Mouse (Mus musculus) MEL (cell line): ENCODE measurements around the gene Bdnf. TPM values are rescaled to one million over a fixed set of nuclear protein-coding genes. Genes with fewer than 3 reads are reported as not detected.

ENCODE experiments used
- DNase-seq: peaks from one replicate; pipeline ENCODE4 v3.0.0; 2011; ENCODE audit warnings: low read depth, low spot score
- H3K27ac ChIP-seq: 2 replicates; pipeline ENCODE4 v1.5.1; 2012; ENCODE audit warnings: low read depth, mild to moderate bottlenecking, control low read depth, low read length, moderate library complexity; ENCODE audit not compliant: control insufficient read depth
- H3K27me3 ChIP-seq, 2 experiments: fragments of 150-350 bp in 1 of 2; sonication (generic) in 1 of 2; 2 replicates each; pipeline ENCODE4 v1.6.1; 2012; ENCODE audit warnings: low read length in 2 of 2, mild to moderate bottlenecking in 2 of 2, improper control_type of control experiment in 1 of 2, moderate library complexity in 1 of 2; ENCODE audit not compliant: insufficient read depth in 2 of 2, control insufficient read depth in 1 of 2
- H3K36me3 ChIP-seq, 2 experiments: 2 replicates each; pipeline ENCODE4 v1.6.1; 2012 to 2014; ENCODE audit warnings: low read length in 2 of 2, improper control_type of control experiment in 1 of 2, inconsistent platforms in 1 of 2, mild to moderate bottlenecking in 1 of 2; ENCODE audit not compliant: insufficient read depth in 2 of 2, control insufficient read depth in 1 of 2
- H3K4me1 ChIP-seq, 2 experiments: fragments of 150-350 bp in 1 of 2; sonication (generic) in 1 of 2; 2 replicates each; pipeline ENCODE4 v1.6.1; 2012; ENCODE audit warnings: low read length in 2 of 2, improper control_type of control experiment in 1 of 2, mild to moderate bottlenecking in 1 of 2; ENCODE audit not compliant: insufficient read depth in 2 of 2, control insufficient read depth in 1 of 2
- H3K4me3 ChIP-seq, 2 experiments: fragments of 150-350 bp in 1 of 2; sonication (generic) in 1 of 2; 2 replicates each; pipeline ENCODE4 v1.5.1; 2012; ENCODE audit warnings: low read depth in 2 of 2, low read length in 2 of 2, mild to moderate bottlenecking in 2 of 2, moderate library complexity in 2 of 2, control low read depth in 1 of 2, improper control_type of control experiment in 1 of 2; ENCODE audit not compliant: control insufficient read depth in 1 of 2, insufficient read depth in 1 of 2
- H3K79me2 ChIP-seq: 2 replicates; pipeline ENCODE4 v1.6.1; 2012; ENCODE audit warnings: mild to moderate bottlenecking, low read length, moderate library complexity; ENCODE audit not compliant: control insufficient read depth, poor library complexity, insufficient read depth
- H3K9ac ChIP-seq: 2 replicates; pipeline ENCODE4 v1.6.1; 2012; ENCODE audit warnings: low read depth, mild to moderate bottlenecking, control low read depth, low read length, moderate library complexity; ENCODE audit not compliant: control insufficient read depth, poor library complexity, severe bottlenecking
- H3K9me3 ChIP-seq: fragments of 150-350 bp; sonication (generic); replicated peaks from 2 replicates; pipeline ENCODE4 v1.6.1; 2012; ENCODE audit warnings: mild to moderate bottlenecking, low read length, improper control_type of control experiment, moderate library complexity; ENCODE audit not compliant: insufficient read depth
- BHLHE40 ChIP-seq: IDR thresholded peaks from 2 replicates; pipeline ENCODE4 v1.6.1; 2012; ENCODE audit warnings: low read depth, mild to moderate bottlenecking, inconsistent platforms, low read length, improper control_type of control experiment, borderline replicate concordance
- CTCF ChIP-seq, 3 experiments: IDR thresholded peaks in 2 of 3; conservative IDR thresholded peaks in 1 of 3; 2 replicates each; pipeline ENCODE4 v1.5.1; 2011 to 2012; ENCODE audit warnings: low read length in 3 of 3, low read depth in 2 of 3, mild to moderate bottlenecking in 2 of 3, improper control_type of control experiment in 1 of 3, inconsistent platforms in 1 of 3, mixed read lengths in 1 of 3, moderate library complexity in 1 of 3; ENCODE audit not compliant: control insufficient read depth in 1 of 3, insufficient read depth in 1 of 3, poor library complexity in 1 of 3, severe bottlenecking in 1 of 3
- E2F4 ChIP-seq: IDR thresholded peaks from 2 replicates; pipeline ENCODE4 v1.6.1; 2011; ENCODE audit warnings: low read depth, low read length, improper control_type of control experiment, borderline replicate concordance
- ELF1 ChIP-seq: IDR thresholded peaks from 2 replicates; pipeline ENCODE4 v1.6.1; 2014; ENCODE audit warnings: low read depth, mild to moderate bottlenecking, inconsistent platforms, low read length, improper control_type of control experiment, moderate library complexity
- EP300 ChIP-seq, 2 experiments: IDR thresholded peaks; 2 replicates each; pipeline ENCODE4 v1.6.1; 2011; ENCODE audit warnings: improper control_type of control experiment in 2 of 2, low read length in 2 of 2, low read depth in 1 of 2, mild to moderate bottlenecking in 1 of 2
- ETS1 ChIP-seq: IDR thresholded peaks from 2 replicates; pipeline ENCODE4 v1.6.1; 2012; ENCODE audit warnings: low read depth, mild to moderate bottlenecking, inconsistent platforms, low read length, improper control_type of control experiment, moderate library complexity
- HCFC1 ChIP-seq: IDR thresholded peaks from 2 replicates; pipeline ENCODE4 v1.6.1; 2012; ENCODE audit warnings: low read depth, mild to moderate bottlenecking, inconsistent platforms, low read length, improper control_type of control experiment, moderate library complexity
- KAT2A ChIP-seq: conservative IDR thresholded peaks from 2 replicates; pipeline ENCODE4 v1.6.1; 2012; ENCODE audit warnings: low read depth, low read length, improper control_type of control experiment, inconsistent platforms
- MAFK ChIP-seq: IDR thresholded peaks from 2 replicates; pipeline ENCODE4 v1.6.1; 2011; ENCODE audit warnings: low read depth, mild to moderate bottlenecking, low read length, improper control_type of control experiment, borderline replicate concordance
- MAX ChIP-seq: IDR thresholded peaks from 2 replicates; pipeline ENCODE4 v1.6.1; 2011; ENCODE audit warnings: low read length, improper control_type of control experiment
- MAZ ChIP-seq: IDR thresholded peaks from 2 replicates; pipeline ENCODE4 v1.6.1; 2012; ENCODE audit warnings: low read depth, mild to moderate bottlenecking, inconsistent platforms, low read length, improper control_type of control experiment
- MXI1 ChIP-seq: IDR thresholded peaks from 2 replicates; pipeline ENCODE4 v1.6.1; 2011; ENCODE audit warnings: mild to moderate bottlenecking, low read depth, low read length, improper control_type of control experiment
- MYC ChIP-seq: IDR thresholded peaks from 2 replicates; pipeline ENCODE4 v1.6.1; 2011; ENCODE audit warnings: low read depth, mild to moderate bottlenecking, low read length, improper control_type of control experiment, moderate library complexity
- NELFE ChIP-seq: IDR thresholded peaks from 2 replicates; pipeline ENCODE4 v1.6.1; 2011; ENCODE audit warnings: low read depth, low read length, improper control_type of control experiment
- NRF1 ChIP-seq: IDR thresholded peaks from 2 replicates; pipeline ENCODE4 v1.6.1; 2014; ENCODE audit warnings: low read depth, mild to moderate bottlenecking, inconsistent platforms, low read length, improper control_type of control experiment, moderate library complexity; ENCODE audit not compliant: poor library complexity, insufficient read depth, severe bottlenecking
- POLR2A ChIP-seq, 2 experiments: IDR thresholded peaks; 2 replicates each; pipeline ENCODE4 v1.6.1; 2011 to 2012; ENCODE audit warnings: low read length in 2 of 2, mild to moderate bottlenecking in 2 of 2, control low read depth in 1 of 2, improper control_type of control experiment in 1 of 2, low read depth in 1 of 2, moderate library complexity in 1 of 2; ENCODE audit not compliant: control insufficient read depth in 1 of 2, insufficient read depth in 1 of 2, poor library complexity in 1 of 2
- POLR2AphosphoS2 ChIP-seq: IDR thresholded peaks from 2 replicates; pipeline ENCODE4 v1.6.1; 2011; ENCODE audit warnings: low read length, improper control_type of control experiment
- POLR2AphosphoS5 ChIP-seq: IDR thresholded peaks from 2 replicates; pipeline ENCODE4 v1.6.1; 2012; ENCODE audit warnings: low read depth, borderline replicate concordance, mild to moderate bottlenecking, inconsistent platforms, low read length, moderate library complexity, mixed read lengths
- RCOR1 ChIP-seq: IDR thresholded peaks from 2 replicates; pipeline ENCODE4 v1.6.1; 2012; ENCODE audit warnings: low read depth, mild to moderate bottlenecking, inconsistent platforms, low read length, improper control_type of control experiment
- SIN3A ChIP-seq: IDR thresholded peaks from 2 replicates; pipeline ENCODE4 v1.6.1; 2012; ENCODE audit warnings: low read length, improper control_type of control experiment, inconsistent platforms
- SMC3 ChIP-seq: IDR thresholded peaks from 2 replicates; pipeline ENCODE4 v1.6.1; 2011; ENCODE audit warnings: low read depth, low read length, improper control_type of control experiment
- TBP ChIP-seq: IDR thresholded peaks from 2 replicates; pipeline ENCODE4 v1.8.0; 2011; ENCODE audit warnings: low read depth, low read length, improper control_type of control experiment
- UBTF ChIP-seq: IDR thresholded peaks from 2 replicates; pipeline ENCODE4 v1.6.1; 2012; ENCODE audit warnings: low read depth, mild to moderate bottlenecking, inconsistent platforms, low read length, improper control_type of control experiment, moderate library complexity, borderline replicate concordance; ENCODE audit not compliant: insufficient read depth
- USF2 ChIP-seq, 2 experiments: IDR thresholded peaks; 2 replicates each; pipeline ENCODE4 v1.6.1; 2011 to 2012; ENCODE audit warnings: improper control_type of control experiment in 2 of 2, low read length in 2 of 2, borderline replicate concordance in 1 of 2, inconsistent platforms in 1 of 2, low read depth in 1 of 2, mild to moderate bottlenecking in 1 of 2; ENCODE audit not compliant: insufficient read depth in 1 of 2
- ZKSCAN1 ChIP-seq: IDR thresholded peaks from 2 replicates; pipeline ENCODE4 v1.6.1; 2012; ENCODE audit warnings: low read depth, mild to moderate bottlenecking, inconsistent platforms, low read length, improper control_type of control experiment, moderate library complexity
- ZMIZ1 ChIP-seq: IDR thresholded peaks from 2 replicates; pipeline ENCODE4 v1.6.1; 2012; ENCODE audit warnings: low read depth, mild to moderate bottlenecking, inconsistent platforms, low read length, improper control_type of control experiment, moderate library complexity
- polyA plus RNA-seq, 2 experiments: library from polyadenylated mRNA; stranded (reverse) in 1 of 2; unstranded in 1 of 2; fragments of >175 nt in 1 of 2; fragments of >200 nt in 1 of 2; gene quantifications; 2 replicates each; pipeline versions ENCODE4 v1.2.1 to v1.2.4; 2012; ENCODE audit warnings: low replicate concordance in 2 of 2, low read depth in 1 of 2; ENCODE audit not compliant: insufficient read length in 2 of 2, insufficient read depth in 1 of 2, missing spikeins in 1 of 2
- total RNA-seq: library from RNA; depleted of rRNA; stranded (reverse); fragments of 300-350 nt; gene quantifications from 2 replicates; pipeline ENCODE4 v1.2.3, GENCODE M21; 2012

The Bdnf gene
- total and polyA plus RNA-seq, 3 experiments = not detected

- Histone ChIP-seq H3K27me3 (no peaks in the 10 kb centered on the region), H3K36me3 (no peaks in the 10 kb centered on the region), H3K27ac (no peak overlapping the region), H3K9me3 (no peaks in the 10 kb centered on the region), H3K79me2 (no peaks in the 10 kb centered on the region), H3K9ac (no peak overlapping the region), H3K4me3 (no peak overlapping the region), H3K4me1 (no peaks in the 10 kb centered on the region)
- no peak for TF ChIP-seq MAFK
- peak in 1 of 2 experiments; percentile 27; a peak in 1 of 4 replicates for TF ChIP-seq EP300 (IDR thresholded peaks at IDR 0.05; ENCODE audit: low read depth in 1 of 2, low read length in 2 of 2)
- TF ChIP-seq RCOR1 = 0 out of 2 replicates have a peak, but pooled peaks have one; percentile 19
- no peak for TF ChIP-seq MXI1
- no peak for TF ChIP-seq MYC
- DNase-seq = peak; percentile 61
These were observed 92.3 kb downstream of the Bdnf start for GRCm38 (mm10) chr2:109766772-109767171.

DNA sequence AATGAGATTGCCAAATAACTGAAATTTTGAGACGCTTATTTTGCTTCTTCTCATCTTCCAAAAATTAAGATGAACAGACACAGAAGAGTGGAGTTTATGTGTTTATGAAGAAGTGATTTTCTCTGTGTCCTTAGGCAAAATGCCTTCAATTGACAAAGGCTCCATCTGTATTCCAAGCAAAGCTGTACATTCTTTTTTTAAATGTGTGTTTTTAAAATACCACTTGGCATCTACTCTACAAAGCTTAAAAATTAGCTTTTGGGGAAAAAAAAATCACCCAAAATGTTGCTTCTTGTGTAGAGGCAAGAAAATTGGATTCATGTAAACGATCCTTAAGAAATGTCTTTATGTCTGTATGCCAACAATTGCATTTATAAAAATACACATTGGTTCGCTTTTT, 94.3 kb downstream of the Bdnf start:
- no peak for DNase-seq
- Histone ChIP-seq H3K4me1 (no peaks in the 10 kb centered on the region), H3K9ac (no peak overlapping the region), H3K4me3 (no peak overlapping the region), H3K27ac (no peak overlapping the region), H3K9me3 (no peaks in the 10 kb centered on the region), H3K36me3 (no peaks in the 10 kb centered on the region), H3K79me2 (no peaks in the 10 kb centered on the region), H3K27me3 (no peaks in the 10 kb centered on the region)
- no peak for TF ChIP-seq MAZ
- TF ChIP-seq MYC = no peak
- no peak for TF ChIP-seq MAX
- no peak for TF ChIP-seq USF2 (IDR thresholded peaks at IDR 0.05; ENCODE audit: borderline replicate concordance in 1 of 2, insufficient read depth in 1 of 2, low read depth in 1 of 2, low read length in 2 of 2)
- no peak for TF ChIP-seq KAT2A
- TF ChIP-seq ELF1 = no peak
- TF ChIP-seq RCOR1 = no peak
- no peak for TF ChIP-seq NELFE
- no peak for TF ChIP-seq NRF1
- TF ChIP-seq MXI1 = no peak

- H3K9me3 ChIP-seq = no peaks in the 10 kb centered on the region
- TF ChIP-seq BHLHE40 (no peak), HCFC1 (no peak), TBP (no peak), EP300 (IDR thresholded peaks at IDR 0.05; ENCODE audit: low read depth in 1 of 2, low read length in 2 of 2) (no peak), ETS1 (no peak), UBTF (no peak), E2F4 (no peak), ZKSCAN1 (no peak), ZMIZ1 (no peak), MYC (no peak), ELF1 (no peak), MAZ (no peak), MXI1 (no peak), POLR2A (IDR thresholded peaks at IDR 0.05; ENCODE audit: control insufficient read depth in 1 of 2, insufficient read depth in 1 of 2, low read depth in 1 of 2, low read length in 2 of 2, poor library complexity in 1 of 2) (no peak), POLR2AphosphoS2 (no peak), USF2 (IDR thresholded peaks at IDR 0.05; ENCODE audit: borderline replicate concordance in 1 of 2, insufficient read depth in 1 of 2, low read depth in 1 of 2, low read length in 2 of 2) (no peak), CTCF (IDR thresholded peaks at IDR 0.05 in 2 of 3, conservative IDR thresholded peaks at IDR 0.05 in 1 of 3; ENCODE audit: control insufficient read depth in 1 of 3, insufficient read depth in 1 of 3, low read depth in 2 of 3, low read length in 3 of 3, poor library complexity in 1 of 3, severe bottlenecking in 1 of 3) (no peak), SIN3A (no peak), SMC3 (no peak), POLR2AphosphoS5 (no peak)
- no peaks in the 10 kb centered on the region for H3K27me3 ChIP-seq
- no peak overlapping the region for H3K27ac ChIP-seq
- H3K9ac ChIP-seq = no peak overlapping the region
- no peak overlapping the region for H3K4me3 ChIP-seq
- H3K79me2 ChIP-seq = no peaks in the 10 kb centered on the region
- no peaks in the 10 kb centered on the region for H3K4me1 ChIP-seq
- no peaks in the 10 kb centered on the region for H3K36me3 ChIP-seq
- DNase-seq = no peak
These were observed 101.9 kb downstream of the Bdnf start for GRCm38 (mm10) chr2:109776374-109776773.
